Mouse (Mus musculus) CH12.LX (cell line): ENCODE measurements at regions not wholly inside any gene's neighbourhood (a gene's known extent, or its start where the extent isn't known, plus 50 kb on each side); places are given as distances from the start of the nearest gene placed in this dataset.

Experiments
- CHD1 ChIP-seq: IDR thresholded peaks from 2 replicates; pipeline ENCODE4 v1.6.1; 2012; ENCODE audit warnings: low read depth, low read length, improper control_type of control experiment, inconsistent platforms
- CTCF ChIP-seq, 2 experiments: IDR thresholded peaks in 1 of 2; conservative IDR thresholded peaks in 1 of 2; 2 replicates each; pipeline ENCODE4 v1.5.1; 2011 to 2012; ENCODE audit warnings: low read depth in 2 of 2, low read length in 2 of 2, improper control_type of control experiment in 1 of 2, inconsistent platforms in 1 of 2, mild to moderate bottlenecking in 1 of 2, moderate library complexity in 1 of 2
- EP300 ChIP-seq: IDR thresholded peaks from 2 replicates; pipeline ENCODE4 v1.6.1; 2011; ENCODE audit warnings: low read length, improper control_type of control experiment
- ETS1 ChIP-seq: conservative IDR thresholded peaks from 2 replicates; pipeline ENCODE4 v1.6.1; 2012; ENCODE audit warnings: low read depth, mild to moderate bottlenecking, inconsistent platforms, low read length, improper control_type of control experiment, moderate library complexity
- KAT2A ChIP-seq: IDR thresholded peaks from 2 replicates; pipeline ENCODE4 v1.6.1; 2012; ENCODE audit warnings: low read length, improper control_type of control experiment, inconsistent platforms; ENCODE audit not compliant: insufficient replicate concordance
- MAX ChIP-seq: IDR thresholded peaks from 2 replicates; pipeline ENCODE4 v1.6.1; 2011; ENCODE audit warnings: low read length, improper control_type of control experiment
- NELFE ChIP-seq: IDR thresholded peaks from 2 replicates; pipeline ENCODE4 v1.6.1; 2011; ENCODE audit warnings: low read depth, low read length, improper control_type of control experiment
- POLR2A ChIP-seq: IDR thresholded peaks from 2 replicates; pipeline ENCODE4 v1.6.1; 2011; ENCODE audit warnings: low read depth, mild to moderate bottlenecking, improper control_type of control experiment, low read length
- RCOR1 ChIP-seq: conservative IDR thresholded peaks from 2 replicates; pipeline ENCODE4 v1.6.1; 2012; ENCODE audit warnings: low read depth, mild to moderate bottlenecking, inconsistent platforms, low read length, improper control_type of control experiment
- TBP ChIP-seq: conservative IDR thresholded peaks from 2 replicates; pipeline ENCODE4 v1.6.1; 2011; ENCODE audit warnings: low read depth, low read length, improper control_type of control experiment

DNA sequence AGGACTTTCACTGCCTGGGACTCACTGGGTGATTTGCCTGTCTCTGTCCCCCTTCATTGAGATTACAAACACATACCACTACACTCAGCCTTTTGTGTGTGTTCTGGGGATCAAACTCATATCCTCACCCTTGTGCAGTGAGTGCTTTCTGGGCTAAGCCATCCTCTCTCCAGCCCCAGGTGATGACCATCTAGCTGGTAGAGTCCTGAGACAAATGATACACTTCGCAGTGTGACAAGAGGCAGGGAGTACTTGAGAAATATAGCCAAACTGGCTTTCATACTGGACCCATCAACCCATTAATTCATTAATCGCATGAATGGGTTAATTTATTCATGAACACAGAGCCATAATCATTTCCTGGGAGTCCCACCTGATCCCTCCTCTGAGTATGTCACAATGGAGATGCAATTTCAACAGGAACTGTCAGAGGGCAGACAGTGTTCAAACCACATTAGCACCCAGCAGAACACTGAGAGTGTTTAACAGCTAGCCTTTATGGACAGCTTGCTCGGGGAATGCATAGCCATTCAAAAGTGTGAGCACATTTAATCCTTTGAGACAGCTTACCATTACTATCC, 130.6 kb upstream of the Kit start:
- TF ChIP-seq POLR2A (no peak), NELFE (no peak), TBP (no peak), MAX (no peak), CTCF (conservative IDR thresholded peaks at IDR 0.05 in 1 of 2, IDR thresholded peaks at IDR 0.05 in 1 of 2; ENCODE audit: low read depth in 2 of 2, low read length in 2 of 2) (no peak), ETS1 (no peak), EP300 (no peak), KAT2A (no peak), RCOR1 (no peak), CHD1 (no peak)
